Mouse (Mus musculus): ENCODE measurements at regions not wholly inside any gene's neighbourhood (a gene's known extent, or its start where the extent isn't known, plus 50 kb on each side); places are given as distances from the start of the nearest gene placed in this dataset.
A peak's percentile ranks its signal among the peaks of the same experiment; 100 is the strongest.

DNA sequence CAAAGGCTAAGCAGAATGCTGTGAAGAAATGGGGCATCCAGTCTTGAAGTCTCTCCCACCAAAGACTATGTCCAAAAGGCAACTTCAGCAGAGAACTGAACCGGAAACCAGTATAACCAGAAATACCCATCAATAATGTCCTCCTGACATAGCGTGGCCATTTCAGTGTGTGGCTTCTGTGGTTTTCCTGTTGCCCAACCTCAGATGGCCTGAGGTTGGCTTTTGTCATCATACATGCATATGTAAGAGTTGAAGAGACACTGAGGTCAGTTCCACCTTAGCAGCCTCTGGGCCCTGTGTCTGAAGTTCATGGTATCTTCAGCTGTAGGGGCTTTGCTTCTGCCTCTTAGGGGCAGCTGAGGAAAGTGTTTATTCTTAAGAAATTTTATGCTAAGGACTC is 98.1 kb upstream of the Rbm19 start:
- no peak for ATAC-seq (ENCODE audit: low FRiP score)
- Histone ChIP-seq H3K9me3 (ENCODE audit: control insufficient read depth, low read length) (no peaks in the 10 kb centered on the region), H3K27me3 (ENCODE audit: control insufficient read depth, insufficient read depth, low read length) (no peaks in the 10 kb centered on the region), H3K36me3 (replicated peaks; ENCODE audit: control insufficient read depth, insufficient read depth) (no peaks in the 10 kb centered on the region), H3K27ac (no peak overlapping the region), H3K9ac (no peak overlapping the region), H3K4me2 (replicated peaks) (no peak overlapping the region), H3K4me3 (replicated peaks; ENCODE audit: low read length) (no peak overlapping the region), H3K4me1 (replicated peaks; ENCODE audit: control insufficient read depth, insufficient read depth, low read length) (no peaks in the 10 kb centered on the region)
- DNase-seq (ENCODE audit: low spot score) = no peak
- 93% methylated on average over 2 of the region's 2 CpGs for WGBS

DNA sequence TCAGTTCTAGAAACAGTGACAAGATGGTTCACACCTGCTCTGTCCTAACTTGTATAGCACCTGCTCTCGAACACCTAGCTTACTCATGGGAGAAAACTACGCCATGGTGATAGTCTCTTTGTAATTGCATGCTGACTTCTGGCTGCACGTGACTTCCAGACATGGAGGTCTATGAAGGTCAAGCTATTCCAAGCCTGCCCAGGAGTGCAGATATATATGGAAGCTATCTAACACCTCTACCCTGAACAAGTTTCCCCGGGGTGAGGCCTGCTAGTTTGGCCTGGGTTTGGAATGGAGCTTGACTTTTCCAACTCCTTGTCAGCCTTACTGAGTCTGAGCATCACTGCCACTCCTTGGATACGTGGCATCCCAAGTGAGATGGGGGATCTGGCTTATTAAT is 95.5 kb upstream of the Rbm19 start:
- ATAC-seq (ENCODE audit: low FRiP score) (no peak), DNase-seq (ENCODE audit: low spot score) (no peak)
- 82% methylated on average over 5 of the region's 5 CpGs for WGBS
- no peak overlapping the region for H3K4me2 ChIP-seq (replicated peaks)
- peaks cover 7% of the 10 kb centered on the region for H3K4me1 ChIP-seq (replicated peaks; ENCODE audit: control insufficient read depth, insufficient read depth, low read length)
- H3K4me3 ChIP-seq (replicated peaks; ENCODE audit: low read length) = no peak overlapping the region
- H3K9me3 ChIP-seq (ENCODE audit: control insufficient read depth, low read length) = no peaks in the 10 kb centered on the region
- no peak overlapping the region for H3K27ac ChIP-seq
- no peaks in the 10 kb centered on the region for H3K27me3 ChIP-seq (ENCODE audit: control insufficient read depth, insufficient read depth, low read length)
- no peak overlapping the region for H3K9ac ChIP-seq
- H3K36me3 ChIP-seq (replicated peaks; ENCODE audit: control insufficient read depth, insufficient read depth) = no peaks in the 10 kb centered on the region

DNA sequence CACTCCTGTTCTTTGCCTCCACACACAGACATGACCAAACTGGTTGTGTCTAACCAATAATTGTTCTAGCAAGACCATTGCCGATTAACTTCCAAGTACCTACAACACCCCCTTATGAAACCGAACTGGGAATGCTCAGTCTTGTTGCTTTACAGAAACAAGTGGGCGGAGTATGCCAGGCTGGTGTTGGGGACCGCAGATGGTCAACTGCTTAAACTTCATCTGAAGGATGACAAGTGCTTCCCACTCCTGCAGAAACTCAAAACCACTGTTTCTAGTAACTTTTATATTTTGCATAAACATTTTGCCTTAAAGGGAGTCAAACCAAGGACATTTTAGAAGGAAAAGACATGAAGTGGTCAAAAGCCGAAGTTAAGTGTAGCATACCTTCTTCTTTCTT is 94.0 kb upstream of the Rbm19 start:
- no peaks in the 10 kb centered on the region for H3K9me3 ChIP-seq (ENCODE audit: control insufficient read depth, low read length)
- no peak overlapping the region for H3K9ac ChIP-seq
- no peaks in the 10 kb centered on the region for H3K36me3 ChIP-seq (replicated peaks; ENCODE audit: control insufficient read depth, insufficient read depth)
- DNase-seq (ENCODE audit: low spot score) = no peak
- H3K4me2 ChIP-seq (replicated peaks) = no peak overlapping the region
- 96% methylated on average over 5 of the region's 5 CpGs for WGBS
- no peak overlapping the region for H3K27ac ChIP-seq
- H3K4me1 ChIP-seq (replicated peaks; ENCODE audit: control insufficient read depth, insufficient read depth, low read length) = peaks cover 7% of the 10 kb centered on the region
- no peak overlapping the region for H3K4me3 ChIP-seq (replicated peaks; ENCODE audit: low read length)
- no peak for ATAC-seq (ENCODE audit: low FRiP score)
- no peaks in the 10 kb centered on the region for H3K27me3 ChIP-seq (ENCODE audit: control insufficient read depth, insufficient read depth, low read length)

DNA sequence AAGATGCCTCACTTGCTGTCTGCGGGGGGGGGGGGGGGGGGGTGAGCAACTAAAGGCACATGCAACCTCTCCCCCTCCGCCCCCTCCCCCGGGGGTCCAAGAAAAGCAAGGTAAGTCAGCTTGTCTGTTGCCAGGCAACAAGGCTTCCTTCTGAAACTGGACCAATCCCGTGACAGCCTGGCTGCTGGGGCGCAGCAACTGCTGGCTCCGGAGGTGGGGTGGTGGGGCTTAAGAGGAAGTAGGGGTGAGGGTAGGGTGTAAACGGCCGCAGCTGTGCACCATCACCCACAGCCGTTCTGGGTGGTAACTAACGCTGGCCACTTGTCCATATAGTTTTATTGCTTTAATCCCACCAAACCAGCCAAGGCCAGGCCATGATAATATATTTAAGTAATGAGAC is 92.2 kb upstream of the Rbm19 start:
- 2% methylated on average over 10 of the region's 10 CpGs for WGBS
- Histone ChIP-seq H3K9ac (no peak overlapping the region), H3K9me3 (ENCODE audit: control insufficient read depth, low read length) (no peaks in the 10 kb centered on the region), H3K4me1 (replicated peaks; ENCODE audit: control insufficient read depth, insufficient read depth, low read length) (peaks cover 7% of the 10 kb centered on the region), H3K4me3 (replicated peaks; ENCODE audit: low read length) (no peak overlapping the region), H3K27ac (no peak overlapping the region), H3K27me3 (ENCODE audit: control insufficient read depth, insufficient read depth, low read length) (no peaks in the 10 kb centered on the region), H3K36me3 (replicated peaks; ENCODE audit: control insufficient read depth, insufficient read depth) (no peaks in the 10 kb centered on the region), H3K4me2 (replicated peaks) (peak overlapping the region; percentile 44)
- ATAC-seq (ENCODE audit: low FRiP score) (peak; percentile 57; the same call in 1 of the 2 replicates), DNase-seq (ENCODE audit: low spot score) (peak; percentile 61)

DNA sequence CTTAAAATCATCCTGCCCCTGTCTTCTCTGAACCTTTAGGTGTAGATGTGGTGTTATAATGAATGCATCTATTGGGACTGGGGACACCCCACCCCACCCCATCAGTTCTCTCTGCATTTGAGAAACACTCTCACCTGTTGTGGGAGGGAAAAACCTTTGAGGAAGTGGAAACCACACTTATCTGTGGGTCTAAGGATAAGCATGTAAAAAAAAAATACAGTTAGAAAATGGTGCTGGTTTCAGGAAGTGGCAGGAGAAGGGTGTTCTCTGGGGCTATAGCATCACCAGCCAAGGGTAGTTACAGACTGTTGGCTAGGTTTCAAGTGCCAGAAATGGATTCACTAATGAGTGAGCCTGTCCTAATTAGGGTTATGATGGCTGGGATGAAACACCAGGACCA is 91.1 kb upstream of the Rbm19 start:
- Histone ChIP-seq H3K9ac (no peak overlapping the region), H3K27me3 (ENCODE audit: control insufficient read depth, insufficient read depth, low read length) (no peaks in the 10 kb centered on the region), H3K27ac (no peak overlapping the region), H3K4me1 (replicated peaks; ENCODE audit: control insufficient read depth, insufficient read depth, low read length) (peaks cover 7% of the 10 kb centered on the region), H3K4me2 (replicated peaks) (no peak overlapping the region), H3K4me3 (replicated peaks; ENCODE audit: low read length) (no peak overlapping the region), H3K9me3 (ENCODE audit: control insufficient read depth, low read length) (no peaks in the 10 kb centered on the region), H3K36me3 (replicated peaks; ENCODE audit: control insufficient read depth, insufficient read depth) (no peaks in the 10 kb centered on the region)
- no peak for DNase-seq (ENCODE audit: low spot score)
- ATAC-seq (ENCODE audit: low FRiP score) = no peak

DNA sequence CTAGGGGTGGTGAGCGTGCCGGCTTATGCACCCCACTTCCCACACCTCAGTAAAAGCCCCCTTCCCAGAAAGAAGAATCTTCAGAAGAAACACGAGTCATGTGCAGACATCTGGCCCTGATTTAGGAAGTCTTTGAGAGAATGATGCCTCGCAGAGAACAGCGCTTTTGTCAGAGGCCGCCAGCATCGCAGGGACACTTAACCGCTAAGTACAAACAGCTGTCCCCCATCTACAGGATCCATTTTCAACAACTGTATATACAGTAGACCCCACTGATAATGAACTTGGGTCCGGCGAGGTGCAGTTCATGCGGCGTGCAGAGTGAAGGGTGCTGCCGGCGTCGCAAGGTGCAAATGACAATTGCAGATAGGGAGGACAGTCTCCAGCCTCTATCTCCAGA is 85.4 kb upstream of the Rbm19 start:
- Histone ChIP-seq H3K27ac (no peak overlapping the region), H3K36me3 (replicated peaks; ENCODE audit: control insufficient read depth, insufficient read depth) (no peaks in the 10 kb centered on the region), H3K4me2 (replicated peaks) (no peak overlapping the region), H3K4me3 (replicated peaks; ENCODE audit: low read length) (no peak overlapping the region), H3K27me3 (ENCODE audit: control insufficient read depth, insufficient read depth, low read length) (no peaks in the 10 kb centered on the region), H3K9me3 (ENCODE audit: control insufficient read depth, low read length) (no peaks in the 10 kb centered on the region), H3K4me1 (replicated peaks; ENCODE audit: control insufficient read depth, insufficient read depth, low read length) (no peaks in the 10 kb centered on the region), H3K9ac (no peak overlapping the region)
- DNase-seq (ENCODE audit: low spot score) = no peak
- WGBS = 91% methylated on average over 15 of the region's 15 CpGs
- ATAC-seq (ENCODE audit: low FRiP score) = no peak

DNA sequence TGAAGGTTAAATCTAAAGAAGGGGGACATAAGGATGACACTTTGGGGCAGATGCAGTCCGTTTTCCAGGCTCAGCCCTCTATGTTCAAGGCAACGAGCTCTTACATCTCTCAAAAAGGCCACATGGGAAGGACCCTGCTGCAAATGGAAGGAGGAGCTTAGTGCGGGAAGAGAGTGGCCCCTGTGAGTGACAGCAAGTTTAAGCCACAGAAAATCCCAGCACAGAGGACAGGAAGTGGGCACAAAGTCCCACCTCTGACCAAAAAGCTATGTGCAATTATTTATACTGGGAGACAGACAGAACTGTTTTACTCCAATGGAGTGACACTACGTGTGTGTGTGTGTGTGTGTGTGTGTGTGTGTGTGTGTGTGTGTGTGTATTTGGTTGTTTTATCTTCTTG is 84.7 kb upstream of the Rbm19 start:
- 61% methylated on average over 4 of the region's 4 CpGs for WGBS
- no peak overlapping the region for H3K27ac ChIP-seq
- no peak for DNase-seq (ENCODE audit: low spot score)
- H3K4me1 ChIP-seq (replicated peaks; ENCODE audit: control insufficient read depth, insufficient read depth, low read length) = no peaks in the 10 kb centered on the region
- H3K9ac ChIP-seq = no peak overlapping the region
- no peak overlapping the region for H3K4me2 ChIP-seq (replicated peaks)
- no peaks in the 10 kb centered on the region for H3K27me3 ChIP-seq (ENCODE audit: control insufficient read depth, insufficient read depth, low read length)
- H3K36me3 ChIP-seq (replicated peaks; ENCODE audit: control insufficient read depth, insufficient read depth) = no peaks in the 10 kb centered on the region
- ATAC-seq (ENCODE audit: low FRiP score) = no peak
- H3K9me3 ChIP-seq (ENCODE audit: control insufficient read depth, low read length) = no peaks in the 10 kb centered on the region
- H3K4me3 ChIP-seq (replicated peaks; ENCODE audit: low read length) = no peak overlapping the region

DNA sequence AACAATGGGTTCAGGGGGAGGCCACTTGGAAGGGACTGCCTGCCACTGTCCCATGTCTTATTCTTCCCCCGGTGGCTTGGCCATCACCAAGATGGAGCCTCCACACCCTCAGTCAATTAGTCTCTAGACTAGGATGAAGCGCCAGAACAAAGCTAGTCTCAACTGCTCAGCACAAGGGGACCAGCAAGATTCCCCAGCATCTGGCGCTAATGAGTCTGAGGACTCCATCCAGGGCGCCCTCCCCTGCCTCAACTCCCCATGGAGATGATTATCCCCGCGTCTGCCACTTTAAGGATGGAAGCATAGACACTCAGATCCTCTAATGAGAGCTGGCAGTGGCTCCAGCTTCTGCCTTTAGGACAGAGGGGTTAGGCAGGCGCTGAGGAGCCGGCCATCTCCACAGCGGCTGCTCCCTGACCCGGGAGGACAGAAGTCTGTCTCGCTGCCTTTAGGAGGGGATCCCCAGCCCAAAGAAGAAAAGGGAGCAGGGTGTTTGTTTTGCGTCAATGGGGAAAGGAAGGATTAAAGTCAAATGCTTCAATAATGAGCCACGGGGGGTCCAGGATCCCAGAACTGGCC is 81.7 kb upstream of the Rbm19 start:
- H3K4me3 ChIP-seq (replicated peaks; ENCODE audit: low read length) = no peak overlapping the region
- H3K27me3 ChIP-seq (ENCODE audit: control insufficient read depth, insufficient read depth, low read length) = no peaks in the 10 kb centered on the region
- 13% methylated on average over 13 of the region's 13 CpGs for WGBS
- H3K9me3 ChIP-seq (ENCODE audit: control insufficient read depth, low read length) = no peaks in the 10 kb centered on the region
- no peaks in the 10 kb centered on the region for H3K36me3 ChIP-seq (replicated peaks; ENCODE audit: control insufficient read depth, insufficient read depth)
- ATAC-seq (ENCODE audit: low FRiP score) (no peak), DNase-seq (ENCODE audit: low spot score) (no peak)
- no peak overlapping the region for H3K9ac ChIP-seq
- no peaks in the 10 kb centered on the region for H3K4me1 ChIP-seq (replicated peaks; ENCODE audit: control insufficient read depth, insufficient read depth, low read length)
- H3K27ac ChIP-seq = no peak overlapping the region
- H3K4me2 ChIP-seq (replicated peaks) = no peak overlapping the region

DNA sequence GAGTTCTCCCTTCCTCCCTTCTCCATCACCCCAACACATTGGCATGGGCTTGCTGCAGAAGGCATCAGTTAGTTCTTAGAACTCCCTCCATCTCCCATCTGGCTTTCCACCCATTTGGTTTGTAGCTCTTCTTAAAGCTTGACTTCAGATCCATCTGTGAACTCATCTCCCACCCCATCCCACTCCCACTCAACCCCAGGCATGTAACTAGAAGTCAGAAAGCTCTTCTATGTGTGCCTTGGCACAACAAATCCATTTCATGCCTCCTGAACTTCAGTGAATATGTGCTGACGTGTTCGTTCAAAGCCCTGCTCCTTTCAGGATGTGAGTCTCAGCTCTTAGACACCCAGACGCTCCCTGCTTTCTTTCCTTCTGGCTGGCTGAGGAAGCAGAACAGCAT is 81.0 kb upstream of the Rbm19 start:
- ATAC-seq (ENCODE audit: low FRiP score) (no peak), DNase-seq (ENCODE audit: low spot score) (no peak)
- H3K4me2 ChIP-seq (replicated peaks) = no peak overlapping the region
- H3K4me3 ChIP-seq (replicated peaks; ENCODE audit: low read length) = no peak overlapping the region
- H3K27ac ChIP-seq = no peak overlapping the region
- H3K27me3 ChIP-seq (ENCODE audit: control insufficient read depth, insufficient read depth, low read length) = no peaks in the 10 kb centered on the region
- no peaks in the 10 kb centered on the region for H3K4me1 ChIP-seq (replicated peaks; ENCODE audit: control insufficient read depth, insufficient read depth, low read length)
- 0 out of 2 replicates have a peak, but pooled peaks cover under 1% of the 10 kb centered on the region for H3K9me3 ChIP-seq (ENCODE audit: control insufficient read depth, low read length)
- H3K36me3 ChIP-seq (replicated peaks; ENCODE audit: control insufficient read depth, insufficient read depth) = no peaks in the 10 kb centered on the region
- no peak overlapping the region for H3K9ac ChIP-seq
- 81% methylated on average over 3 of the region's 3 CpGs for WGBS

DNA sequence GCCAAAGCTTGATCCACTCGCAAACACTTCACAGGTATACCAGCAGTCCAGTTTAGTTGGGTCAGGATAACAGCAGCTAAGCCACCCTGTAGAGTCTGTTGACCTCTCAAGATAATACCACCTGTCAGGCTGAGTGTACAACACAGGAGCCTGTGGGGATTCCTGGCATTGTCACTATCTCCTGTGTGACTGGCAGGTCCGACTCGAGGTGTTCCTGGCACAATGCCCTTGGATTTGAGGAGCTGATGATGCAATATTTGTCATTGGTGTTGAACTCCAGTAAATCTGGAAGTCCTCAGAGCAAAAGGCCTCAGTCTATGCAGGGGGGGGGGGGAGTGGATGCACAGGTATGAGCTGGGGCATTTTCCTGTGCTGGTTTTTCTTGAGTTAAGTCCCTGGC is 78.5 kb upstream of the Rbm19 start:
- WGBS = 88% methylated on average over 3 of the region's 3 CpGs
- no peak overlapping the region for H3K4me3 ChIP-seq (replicated peaks; ENCODE audit: low read length)
- H3K27me3 ChIP-seq (ENCODE audit: control insufficient read depth, insufficient read depth, low read length) = no peaks in the 10 kb centered on the region
- H3K27ac ChIP-seq = no peak overlapping the region
- DNase-seq (ENCODE audit: low spot score) (no peak), ATAC-seq (ENCODE audit: low FRiP score) (no peak)
- H3K9me3 ChIP-seq (ENCODE audit: control insufficient read depth, low read length) = 0 out of 2 replicates have a peak, but pooled peaks cover 7% of the 10 kb centered on the region
- no peak overlapping the region for H3K9ac ChIP-seq
- no peaks in the 10 kb centered on the region for H3K4me1 ChIP-seq (replicated peaks; ENCODE audit: control insufficient read depth, insufficient read depth, low read length)
- no peaks in the 10 kb centered on the region for H3K36me3 ChIP-seq (replicated peaks; ENCODE audit: control insufficient read depth, insufficient read depth)
- H3K4me2 ChIP-seq (replicated peaks) = no peak overlapping the region
